Mouse (Mus musculus) forebrain, postnatal 0 days (tissue): ENCODE data around the gene Gpc3. TPM values are rescaled to one million over a fixed set of nuclear protein-coding genes. Genes with fewer than 3 reads are reported as not detected.

Source experiments
- ATAC-seq: fragments of 200-750 bp; cut with Nextera tagmentation; 2 replicates; pipeline ENCODE4 v1.8.0; 2017; ENCODE audit warnings: mild to moderate bottlenecking, moderate library complexity
- DNase-seq: peaks from one replicate; pipeline ENCODE4 v3.0.0-alpha.2; 2015
- H3K27ac ChIP-seq: fragments of 300-500 bp; sonication (generic); 2 replicates; pipeline ENCODE4 v1.5.1; 2014; ENCODE audit warnings: low read depth, mild to moderate bottlenecking, antibody characterized with exemption, low read length, moderate library complexity, mixed read lengths
- H3K27me3 ChIP-seq: fragments of 300-500 bp; sonication (generic); 2 replicates; pipeline ENCODE4 v1.6.1; 2014; ENCODE audit warnings: mild to moderate bottlenecking, low read length, mixed read lengths; ENCODE audit not compliant: insufficient read depth
- H3K36me3 ChIP-seq: fragments of 300-500 bp; sonication (generic); 2 replicates; pipeline ENCODE4 v1.6.1; 2014; ENCODE audit warnings: mild to moderate bottlenecking, moderate library complexity; ENCODE audit not compliant: insufficient read depth
- H3K4me1 ChIP-seq: fragments of 300-500 bp; sonication (generic); 2 replicates; pipeline ENCODE4 v1.6.1; 2014; ENCODE audit warnings: antibody characterized with exemption; ENCODE audit not compliant: insufficient read depth
- H3K4me2 ChIP-seq: fragments of 300-500 bp; sonication (generic); 2 replicates; pipeline ENCODE4 v1.6.1; 2014; ENCODE audit warnings: low read depth, mild to moderate bottlenecking, moderate library complexity
- H3K4me3 ChIP-seq: fragments of 300-500 bp; sonication (generic); 2 replicates; pipeline ENCODE4 v1.5.1; 2014; ENCODE audit warnings: low read depth, low read length, mixed read lengths
- H3K9ac ChIP-seq: fragments of 300-500 bp; sonication (generic); 2 replicates; pipeline ENCODE4 v1.6.1; 2014; ENCODE audit warnings: mild to moderate bottlenecking
- H3K9me3 ChIP-seq: fragments of 300-500 bp; sonication (generic); 2 replicates; pipeline ENCODE4 v1.6.1; 2016; ENCODE audit warnings: low read length
- CTCF ChIP-seq: sonication (generic); IDR thresholded peaks from 2 replicates; pipeline ENCODE4 v1.5.1; 2016; ENCODE audit warnings: antibody characterized with exemption, control low read depth, low read depth
- WGBS: fragments of 180-500 bp; shearing (Covaris S2); extraction: QIAGEN DNeasy Blood & Tissue Kit; methylation state at CpG from one replicate; pipeline ENCODE4 v1.1.7; 2014; 5-methylcytosine and 5-hydroxymethylcytosine counted together
- polyA plus RNA-seq: library from polyadenylated mRNA; unstranded; fragments of >200 nt; fragmentation: Nextera tagmentation; extraction: Ambion mirVana; gene quantifications from 2 replicates; pipeline ENCODE4 v1.2.1, GENCODE M21; 2015
- total RNA-seq: library from RNA; depleted of rRNA; stranded (reverse); fragments of >200 nt; gene quantifications from 2 replicates; pipeline ENCODE4 v1.2.3, GENCODE M21; 2014

The Gpc3 gene
- total and polyA plus RNA-seq, 2 experiments from 2014 or later, result 30.3 to 58.8 TPM

- H3K27ac ChIP-seq, result no peak overlapping the region
- no peaks in the 10 kb centered on the region for H3K4me1 ChIP-seq
- no peak for ATAC-seq
- WGBS, result 83% methylated on average over 2 of the region's 2 CpGs
- H3K36me3 ChIP-seq, result no peaks in the 10 kb centered on the region
- TF ChIP-seq CTCF, result no peak
- no peak for DNase-seq
- no peaks in the 10 kb centered on the region for H3K9me3 ChIP-seq
- H3K4me3 ChIP-seq, result no peak overlapping the region
- H3K4me2 ChIP-seq, result no peak overlapping the region
- no peak overlapping the region for H3K9ac ChIP-seq
- no peaks in the 10 kb centered on the region for H3K27me3 ChIP-seq
Observed at GRCm38 (mm10) chrX:52642126-52642525, 28.4 kb upstream of the Gpc3 start.

- H3K4me2 ChIP-seq, result no peak overlapping the region
- no peak overlapping the region for H3K4me3 ChIP-seq
- ATAC-seq (no peak), DNase-seq (no peak)
- H3K4me1 ChIP-seq, result no peaks in the 10 kb centered on the region
- H3K9me3 ChIP-seq, result no peaks in the 10 kb centered on the region
- H3K27me3 ChIP-seq, result no peaks in the 10 kb centered on the region
- H3K9ac ChIP-seq, result no peak overlapping the region
- H3K36me3 ChIP-seq, result no peaks in the 10 kb centered on the region
- no peak overlapping the region for H3K27ac ChIP-seq
- TF ChIP-seq CTCF, result no peak
Observed at GRCm38 (mm10) chrX:52637419-52637818, 23.7 kb upstream of the Gpc3 start.

- no peak overlapping the region for H3K9ac ChIP-seq
- no peak overlapping the region for H3K4me2 ChIP-seq
- no peaks in the 10 kb centered on the region for H3K27me3 ChIP-seq
- WGBS, result 86% methylated on average over 6 of the region's 6 CpGs
- no peak overlapping the region for H3K4me3 ChIP-seq
- no peaks in the 10 kb centered on the region for H3K36me3 ChIP-seq
- H3K27ac ChIP-seq, result no peak overlapping the region
- H3K4me1 ChIP-seq, result no peaks in the 10 kb centered on the region
- no peak for TF ChIP-seq CTCF
- DNase-seq (no peak), ATAC-seq (no peak)
- no peaks in the 10 kb centered on the region for H3K9me3 ChIP-seq
Observed at GRCm38 (mm10) chrX:52633976-52634375, 20.2 kb upstream of the Gpc3 start.

GRCm38 (mm10) chrX:52632688-52633324 lies 19.1 kb upstream of the Gpc3 start:
- H3K27me3 ChIP-seq, result no peaks in the 10 kb centered on the region
- 30% methylated on average over 7 of the region's 7 CpGs for WGBS
- no peak for TF ChIP-seq CTCF
- no peak overlapping the region for H3K4me3 ChIP-seq
- H3K36me3 ChIP-seq, result no peaks in the 10 kb centered on the region
- H3K4me1 ChIP-seq, result no peaks in the 10 kb centered on the region
- no peaks in the 10 kb centered on the region for H3K9me3 ChIP-seq
- no peak overlapping the region for H3K9ac ChIP-seq
- H3K27ac ChIP-seq, result no peak overlapping the region
- DNase-seq (no peak), ATAC-seq (no peak)
- no peak overlapping the region for H3K4me2 ChIP-seq

GRCm38 (mm10) chrX:52626963-52627716 lies 13.4 kb upstream of the Gpc3 start:
- H3K4me2 ChIP-seq, result no peak overlapping the region
- no peaks in the 10 kb centered on the region for H3K27me3 ChIP-seq
- no peak overlapping the region for H3K9ac ChIP-seq
- H3K4me1 ChIP-seq, result no peaks in the 10 kb centered on the region
- ATAC-seq, result no peak
- 54% methylated on average over 6 of the region's 6 CpGs for WGBS
- no peak overlapping the region for H3K4me3 ChIP-seq
- no peaks in the 10 kb centered on the region for H3K9me3 ChIP-seq
- no peak for TF ChIP-seq CTCF
- no peaks in the 10 kb centered on the region for H3K36me3 ChIP-seq
- no peak for DNase-seq
- no peak overlapping the region for H3K27ac ChIP-seq

- no peaks in the 10 kb centered on the region for H3K4me1 ChIP-seq
- 68% methylated on average over 3 of the region's 3 CpGs for WGBS
Observed at GRCm38 (mm10) chrX:52617813-52618212, 4.1 kb upstream of the Gpc3 start.

GRCm38 (mm10) chrX:52616152-52616551 lies 2.4 kb upstream of the Gpc3 start:
- DNase-seq, result no peak
- TF ChIP-seq CTCF, result no peak
- H3K4me3 ChIP-seq, result no peak overlapping the region
- H3K9me3 ChIP-seq, result no peaks in the 10 kb centered on the region
- H3K9ac ChIP-seq, result no peak overlapping the region
- no peaks in the 10 kb centered on the region for H3K36me3 ChIP-seq
- H3K27ac ChIP-seq, result no peak overlapping the region
- no peaks in the 10 kb centered on the region; the same call in 1 of the 2 replicates for H3K27me3 ChIP-seq
- no peak for ATAC-seq
- WGBS, result 76% methylated on average over 5 of the region's 5 CpGs
- no peak overlapping the region for H3K4me2 ChIP-seq
- H3K4me1 ChIP-seq, result no peaks in the 10 kb centered on the region

More at GRCm38 (mm10) chrX:52617813-52618212, 4.1 kb upstream of the Gpc3 start:
- no peaks in the 10 kb centered on the region for H3K9me3 ChIP-seq
- no peak overlapping the region for H3K4me2 ChIP-seq
- no peaks in the 10 kb centered on the region for H3K36me3 ChIP-seq
- H3K4me3 ChIP-seq, result no peak overlapping the region
- H3K9ac ChIP-seq, result no peak overlapping the region
- H3K27ac ChIP-seq, result no peak overlapping the region
- no peak for TF ChIP-seq CTCF
- H3K27me3 ChIP-seq, result no peaks in the 10 kb centered on the region; the same call in 1 of the 2 replicates
- no peak for DNase-seq
- no peak for ATAC-seq
